Mouse (Mus musculus) bone marrow, adult 2 months (tissue): ENCODE measurements around the gene Gab1.

Source experiments
- CTCF ChIP-seq: fragments of 200-500 bp; IDR thresholded peaks from 2 replicates; pipeline ENCODE4 v1.5.1; 2011; ENCODE audit warnings: low read length, control low read depth; ENCODE audit not compliant: control insufficient read depth, insufficient read depth
- POLR2A ChIP-seq: fragments of 200-500 bp; IDR thresholded peaks from 2 replicates; pipeline ENCODE4 v1.6.1; 2011; ENCODE audit warnings: low read depth, mild to moderate bottlenecking, control low read depth, low read length, borderline replicate concordance; ENCODE audit not compliant: control insufficient read depth

GRCm38 (mm10) chr8:80832534-80832933 is 47.8 kb downstream of the Gab1 start:
- no peak for TF ChIP-seq CTCF
- TF ChIP-seq POLR2A: no peak
